Mouse (Mus musculus) stomach, embryonic 15.5 days (tissue): ENCODE measurements around the gene Hk1. TPM values are rescaled to one million over a fixed set of nuclear protein-coding genes. Genes with fewer than 3 reads are reported as not detected.
A peak's percentile ranks its signal among the peaks of the same experiment; 100 is the strongest.

Source experiments
- ATAC-seq: fragments of 200-750 bp; cut with Nextera tagmentation; 2 replicates; pipeline ENCODE4 v1.8.0; 2017; ENCODE audit warnings: low read depth, moderate number of reproducible peaks, moderate TSS enrichment; ENCODE audit not compliant: insufficient read depth, low FRiP score
- H3K27ac ChIP-seq: fragments of 300-500 bp; sonication (generic); 2 replicates; pipeline ENCODE4 v1.5.1; 2015; ENCODE audit warnings: mild to moderate bottlenecking, inconsistent platforms
- H3K27me3 ChIP-seq: fragments of 300-500 bp; sonication (generic); replicated peaks from 2 replicates; pipeline ENCODE4 v1.6.1; 2015; ENCODE audit warnings: inconsistent platforms
- H3K36me3 ChIP-seq: fragments of 300-500 bp; sonication (generic); 2 replicates; pipeline ENCODE4 v1.6.1; 2015; ENCODE audit warnings: inconsistent platforms
- H3K4me1 ChIP-seq: fragments of 300-500 bp; sonication (generic); 2 replicates; pipeline ENCODE4 v1.6.1; 2015; ENCODE audit warnings: inconsistent platforms
- H3K4me2 ChIP-seq: fragments of 300-500 bp; sonication (generic); 2 replicates; pipeline ENCODE4 v1.6.1; 2015; ENCODE audit warnings: mild to moderate bottlenecking, inconsistent platforms
- H3K4me3 ChIP-seq: fragments of 300-500 bp; sonication (generic); replicated peaks from 2 replicates; pipeline ENCODE4 v1.5.1; 2015; ENCODE audit warnings: inconsistent platforms
- H3K9ac ChIP-seq: fragments of 300-500 bp; sonication (generic); 2 replicates; pipeline ENCODE4 v1.6.1; 2015; ENCODE audit warnings: inconsistent platforms
- H3K9me3 ChIP-seq: fragments of 300-500 bp; sonication (generic); 2 replicates; pipeline ENCODE4 v1.6.1; 2016; ENCODE audit warnings: inconsistent platforms
- WGBS: fragments of 180-500 bp; shearing (Covaris S2); methylation state at CpG from one replicate; pipeline ENCODE4 v1.1.7; 2015; 5-methylcytosine and 5-hydroxymethylcytosine counted together
- polyA plus RNA-seq: library from polyadenylated mRNA; unstranded; fragments of >200 nt; fragmentation: Nextera tagmentation; extraction: Ambion mirVana; gene quantifications from 2 replicates; pipeline ENCODE4 v1.2.1, GENCODE M21; 2015

Gene Hk1
- polyA plus RNA-seq, 1 experiment from 2014 or later, result 45.8 TPM

DNA sequence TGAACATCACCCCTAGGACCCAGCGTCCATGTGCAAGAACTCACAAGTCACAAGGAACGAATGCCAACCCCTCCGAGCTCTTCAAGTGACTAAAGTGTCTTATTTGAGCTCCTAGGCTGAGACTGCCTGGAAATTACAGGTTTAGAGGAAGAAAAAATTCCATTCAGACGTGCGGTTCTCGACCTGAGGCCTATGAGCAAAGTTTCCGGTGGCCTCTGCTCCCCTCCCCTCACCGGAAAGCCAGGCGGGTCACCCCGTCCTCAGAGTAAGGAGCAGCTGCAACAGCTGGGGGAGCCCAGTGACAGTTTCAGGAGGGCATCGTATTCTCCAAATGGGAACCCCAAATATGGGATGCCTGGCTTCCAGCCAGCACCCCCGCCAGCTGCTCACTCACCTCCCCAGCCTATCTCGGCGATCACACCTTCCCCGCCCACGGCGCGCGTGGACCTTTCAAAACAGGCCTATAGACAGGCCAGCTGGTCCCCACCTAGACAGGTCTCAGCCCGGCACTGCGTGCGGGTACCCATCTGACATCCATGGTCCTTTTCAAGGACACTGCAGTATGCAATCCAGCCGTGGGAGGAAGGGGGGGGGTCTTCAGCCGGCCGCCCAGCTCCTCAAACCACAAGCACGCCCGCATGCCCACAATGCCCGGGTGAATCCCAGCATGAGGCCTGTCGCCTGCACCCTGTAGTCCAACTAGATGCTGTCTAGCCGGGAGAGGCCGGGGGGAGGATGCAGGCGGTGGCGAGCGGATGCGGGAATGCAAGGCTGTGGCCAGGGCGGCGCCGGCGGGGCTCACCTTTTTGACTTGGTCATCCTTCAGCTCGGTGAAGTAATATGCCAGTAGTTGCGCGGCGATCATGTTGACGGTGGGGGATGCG lies 40.3 kb downstream of the Hk1 start:
- Histone ChIP-seq H3K9ac (peak overlapping the region; percentile 26), H3K4me1 (peaks cover 33% of the 10 kb centered on the region)

DNA sequence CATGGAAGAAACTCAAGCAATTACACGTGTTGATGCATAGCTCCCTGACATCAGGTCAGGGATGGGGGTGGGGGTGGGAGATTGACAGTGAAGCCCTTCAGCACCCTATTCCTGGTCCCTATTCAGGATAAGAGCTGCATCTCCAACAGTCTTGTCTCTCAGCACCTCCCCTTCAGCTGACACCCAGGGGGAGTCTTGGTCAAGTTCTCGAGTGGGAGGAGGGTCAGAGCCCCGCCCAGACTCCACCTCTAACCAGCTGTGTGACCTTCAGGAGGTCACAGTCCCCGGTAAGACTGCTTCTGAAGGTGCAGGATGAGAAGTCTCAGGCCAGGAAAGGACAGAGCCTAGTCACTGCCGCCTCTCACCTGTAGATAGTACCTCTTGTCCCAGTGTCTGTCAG lies 41.1 kb downstream of the Hk1 start:
- 32% methylated on average over 5 of the region's 5 CpGs for WGBS
- Histone ChIP-seq H3K4me3 (peak overlapping the region; percentile 73), H3K9me3 (no peaks in the 10 kb centered on the region), H3K4me2 (peak overlapping the region; percentile 87), H3K4me1 (peaks cover 33% of the 10 kb centered on the region), H3K36me3 (no peaks in the 10 kb centered on the region), H3K27me3 (no peaks in the 10 kb centered on the region), H3K9ac (no peak overlapping the region), H3K27ac (peak overlapping the region; percentile 16; the same call in 1 of the 2 replicates)
- ATAC-seq, result no peak

More for the DNA sequence above, 40.3 kb downstream of the Hk1 start:
- Histone ChIP-seq H3K9me3 (no peaks in the 10 kb centered on the region), H3K27ac (peak overlapping the region; percentile 45), H3K27me3 (no peaks in the 10 kb centered on the region), H3K36me3 (no peaks in the 10 kb centered on the region), H3K4me3 (peak overlapping the region; percentile 73), H3K4me2 (peak overlapping the region; percentile 87)
- WGBS, result 3% methylated on average over 45 of the region's 45 CpGs
- ATAC-seq, result peak; percentile 7

DNA sequence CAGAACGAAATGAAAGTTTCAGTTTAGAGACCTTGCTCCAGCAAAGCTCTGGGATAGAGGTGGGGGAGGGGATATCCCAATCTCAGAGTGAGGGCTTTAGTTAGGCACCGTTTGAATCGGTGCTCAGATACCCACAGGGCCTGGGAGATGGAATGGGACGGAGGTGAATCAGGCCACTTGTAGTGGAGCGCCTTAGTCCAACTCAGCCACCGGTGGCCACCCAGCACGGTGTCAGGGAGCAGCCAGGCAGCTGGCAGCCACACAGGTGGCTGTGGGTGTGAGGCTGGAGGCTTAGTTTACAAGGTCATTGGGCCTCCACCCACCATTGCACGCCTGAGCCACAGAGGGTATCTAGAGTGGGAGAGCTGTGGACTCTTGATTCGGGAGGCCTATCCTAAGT lies 41.5 kb downstream of the Hk1 start:
- H3K4me1 ChIP-seq, result peaks cover 33% of the 10 kb centered on the region
- no peaks in the 10 kb centered on the region for H3K9me3 ChIP-seq
- no peaks in the 10 kb centered on the region for H3K27me3 ChIP-seq
- H3K9ac ChIP-seq, result no peak overlapping the region
- H3K27ac ChIP-seq, result peak overlapping the region; percentile 16; the same call in 1 of the 2 replicates
- H3K36me3 ChIP-seq, result no peaks in the 10 kb centered on the region
- ATAC-seq, result no peak
- H3K4me3 ChIP-seq, result no peak overlapping the region; the same call in 1 of the 2 replicates
- WGBS, result 47% methylated on average over 9 of the region's 9 CpGs
- H3K4me2 ChIP-seq, result peak overlapping the region; percentile 87

DNA sequence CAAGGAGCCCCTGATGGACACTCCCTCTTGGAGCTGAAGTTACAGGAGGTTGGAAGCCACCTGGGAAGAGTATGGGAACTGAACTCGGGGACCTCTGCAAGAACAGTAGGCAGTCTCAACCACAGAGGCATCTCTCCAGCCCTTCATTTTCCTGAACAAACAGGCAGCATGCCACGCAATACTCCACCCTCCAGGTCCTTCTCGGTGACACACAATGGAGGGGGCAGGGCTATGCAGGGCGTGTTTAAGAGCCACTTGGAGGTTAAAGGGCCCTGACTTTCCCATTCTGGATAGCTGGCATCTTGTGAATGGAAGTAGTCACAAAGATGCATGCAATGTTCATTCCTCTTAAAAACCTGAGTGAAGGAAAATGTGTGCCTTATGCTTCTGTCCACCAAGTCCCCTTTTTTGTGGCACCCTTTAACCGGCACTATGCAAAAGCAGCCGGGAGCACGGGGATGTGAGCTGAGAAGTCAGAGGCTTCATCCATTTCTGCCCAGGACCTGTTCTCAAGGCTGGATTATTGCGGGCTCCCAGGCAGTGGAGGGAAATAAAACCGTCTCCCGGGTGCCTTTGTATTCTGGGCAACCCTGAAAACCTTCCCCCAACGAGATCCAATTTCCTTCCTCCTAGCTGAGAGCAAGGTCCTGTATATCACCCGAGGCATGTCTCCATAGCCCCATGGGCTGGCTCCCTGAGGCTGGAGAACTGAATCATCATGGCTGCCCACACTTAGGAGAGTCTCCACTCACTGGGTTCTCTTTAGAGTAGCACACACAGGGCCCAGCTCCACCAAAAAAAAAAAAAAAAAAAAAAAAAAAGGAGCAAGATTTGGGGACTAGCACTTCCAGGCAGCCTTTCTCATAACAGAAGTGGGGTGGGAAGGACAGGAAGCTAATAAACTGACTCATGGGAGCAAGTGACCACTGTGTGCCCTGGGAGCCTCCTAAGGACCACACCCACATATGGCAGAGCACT lies 42.8 kb downstream of the Hk1 start:
- H3K27me3 ChIP-seq, result no peaks in the 10 kb centered on the region
- no peak overlapping the region for H3K4me2 ChIP-seq
- WGBS, result 39% methylated on average over 12 of the region's 12 CpGs
- H3K36me3 ChIP-seq, result no peaks in the 10 kb centered on the region
- no peaks in the 10 kb centered on the region for H3K9me3 ChIP-seq
- peak overlapping the region; percentile 68; the same call in 1 of the 2 replicates for H3K27ac ChIP-seq
- no peak overlapping the region for H3K4me3 ChIP-seq
- H3K9ac ChIP-seq, result no peak overlapping the region
- peaks cover 40% of the 10 kb centered on the region for H3K4me1 ChIP-seq
- no peak for ATAC-seq

DNA sequence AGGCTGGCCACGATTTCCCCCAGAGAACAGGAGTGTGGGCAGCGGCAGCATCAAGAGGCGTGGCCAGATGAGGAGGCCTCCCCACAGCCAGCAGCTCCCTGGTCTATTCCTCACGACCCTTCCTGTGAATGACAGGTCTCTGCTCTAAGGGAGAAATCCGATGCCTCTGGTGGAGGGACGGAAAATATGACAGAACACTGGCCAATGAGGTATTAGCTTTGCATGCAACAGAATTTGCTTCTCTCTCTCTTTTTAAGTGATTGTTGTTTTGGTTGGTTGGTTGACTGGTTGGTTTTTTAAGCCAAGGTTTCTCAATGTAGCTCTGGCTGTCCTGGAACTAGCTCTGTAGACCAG lies 44.3 kb downstream of the Hk1 start:
- Histone ChIP-seq H3K9me3 (no peaks in the 10 kb centered on the region), H3K4me3 (no peak overlapping the region), H3K36me3 (no peaks in the 10 kb centered on the region), H3K9ac (no peak overlapping the region), H3K27me3 (no peaks in the 10 kb centered on the region), H3K4me2 (no peak overlapping the region), H3K4me1 (peaks cover 37% of the 10 kb centered on the region), H3K27ac (no peak overlapping the region)
- 28% methylated on average over 6 of the region's 6 CpGs for WGBS
- no peak for ATAC-seq

DNA sequence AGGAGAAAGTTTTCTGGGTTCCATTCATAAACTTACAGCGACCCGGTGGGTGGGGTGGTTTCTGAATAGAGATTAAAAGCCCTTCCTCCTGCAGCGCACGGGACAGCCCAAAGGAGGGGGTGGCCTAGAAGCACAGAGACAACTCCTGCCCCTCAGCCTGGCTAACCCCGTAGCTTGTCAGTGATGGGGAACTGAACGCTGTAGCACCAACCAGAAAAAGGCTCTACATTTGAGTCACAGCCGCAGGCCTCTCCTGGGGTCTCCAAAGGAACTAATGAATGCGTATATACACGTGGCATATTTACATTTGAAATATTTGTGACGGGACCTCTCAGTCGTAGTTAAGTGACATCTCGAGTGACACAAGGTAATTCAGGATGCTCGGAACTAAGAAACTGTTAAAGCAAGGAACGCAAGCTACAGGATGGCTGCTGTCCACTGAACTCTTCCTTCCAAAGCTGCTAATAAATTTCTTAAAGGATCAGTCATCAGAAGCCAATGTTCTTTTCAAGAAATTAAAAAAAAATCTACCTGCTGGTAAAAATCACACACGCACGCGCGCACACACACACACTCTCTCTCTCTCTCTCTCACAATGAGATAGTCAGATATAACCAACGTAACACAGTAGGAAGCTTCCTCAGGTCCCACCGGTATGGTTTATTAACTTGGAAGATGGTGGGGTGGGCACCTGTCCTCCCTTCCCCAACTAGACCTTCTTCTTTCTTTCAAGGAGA lies 44.9 kb downstream of the Hk1 start:
- Histone ChIP-seq H3K27me3 (no peaks in the 10 kb centered on the region), H3K27ac (no peak overlapping the region), H3K4me1 (peaks cover 37% of the 10 kb centered on the region), H3K9me3 (no peaks in the 10 kb centered on the region), H3K4me2 (no peak overlapping the region), H3K9ac (no peak overlapping the region), H3K4me3 (no peak overlapping the region), H3K36me3 (no peaks in the 10 kb centered on the region)
- 58% methylated on average over 20 of the region's 20 CpGs for WGBS
- ATAC-seq, result no peak

DNA sequence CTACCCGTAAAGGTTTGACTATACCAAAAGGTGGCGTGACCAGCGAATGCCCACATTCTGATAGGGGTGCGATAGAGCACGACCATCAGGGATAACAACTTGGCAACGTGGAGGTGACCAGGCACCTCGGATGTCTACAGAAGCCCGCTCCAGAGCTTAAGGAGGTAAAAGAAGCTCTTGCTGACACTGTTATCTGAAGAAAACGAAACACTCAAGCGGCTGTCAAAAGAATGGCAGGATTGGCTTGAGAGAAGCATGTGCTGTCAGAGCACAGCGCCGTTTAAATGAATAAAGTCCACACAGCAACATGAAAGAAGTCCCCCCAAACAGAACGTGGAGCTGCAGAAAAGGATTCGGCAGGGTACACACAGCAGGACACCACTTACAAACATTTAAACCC lies 46.4 kb downstream of the Hk1 start:
- H3K27me3 ChIP-seq, result no peaks in the 10 kb centered on the region
- H3K4me3 ChIP-seq, result no peak overlapping the region
- no peaks in the 10 kb centered on the region for H3K9me3 ChIP-seq
- no peaks in the 10 kb centered on the region for H3K36me3 ChIP-seq
- no peak overlapping the region for H3K4me2 ChIP-seq
- H3K27ac ChIP-seq, result 0 out of 2 replicates have a peak overlapping the region, but pooled peaks have one; percentile 22
- no peak overlapping the region for H3K9ac ChIP-seq
- peaks cover 25% of the 10 kb centered on the region for H3K4me1 ChIP-seq
- no peak for ATAC-seq
- 76% methylated on average over 14 of the region's 14 CpGs for WGBS

DNA sequence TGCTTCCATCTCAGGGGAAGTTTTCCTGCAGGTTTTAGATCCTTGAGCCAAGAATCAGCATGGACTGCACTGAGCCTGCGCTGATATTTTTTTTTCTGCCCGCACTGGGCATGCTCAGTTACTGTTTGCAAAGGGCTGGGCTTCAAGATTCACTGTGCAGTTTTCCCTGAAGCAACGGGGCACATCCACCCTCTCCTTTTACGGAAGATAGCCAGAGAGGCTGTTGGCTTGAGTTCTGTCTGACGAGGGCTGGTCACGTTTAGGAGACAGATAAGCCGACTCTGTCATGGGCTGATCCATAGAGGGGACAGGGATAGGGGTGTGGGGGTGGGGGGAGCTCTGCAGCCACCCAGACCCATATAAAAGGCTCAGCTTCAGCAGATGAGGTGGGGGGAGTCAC lies 47.2 kb downstream of the Hk1 start:
- H3K27me3 ChIP-seq, result no peaks in the 10 kb centered on the region
- peak overlapping the region; percentile 11; the same call in 1 of the 2 replicates for H3K4me3 ChIP-seq
- no peak overlapping the region for H3K9ac ChIP-seq
- no peaks in the 10 kb centered on the region for H3K36me3 ChIP-seq
- no peaks in the 10 kb centered on the region for H3K9me3 ChIP-seq
- peak overlapping the region; percentile 45 for H3K4me2 ChIP-seq
- peak; percentile 75 for ATAC-seq
- 23% methylated on average over 7 of the region's 7 CpGs for whole genome bisulfite sequencing
- H3K27ac ChIP-seq, result peak overlapping the region; percentile 76
- H3K4me1 ChIP-seq, result peaks cover 23% of the 10 kb centered on the region

DNA sequence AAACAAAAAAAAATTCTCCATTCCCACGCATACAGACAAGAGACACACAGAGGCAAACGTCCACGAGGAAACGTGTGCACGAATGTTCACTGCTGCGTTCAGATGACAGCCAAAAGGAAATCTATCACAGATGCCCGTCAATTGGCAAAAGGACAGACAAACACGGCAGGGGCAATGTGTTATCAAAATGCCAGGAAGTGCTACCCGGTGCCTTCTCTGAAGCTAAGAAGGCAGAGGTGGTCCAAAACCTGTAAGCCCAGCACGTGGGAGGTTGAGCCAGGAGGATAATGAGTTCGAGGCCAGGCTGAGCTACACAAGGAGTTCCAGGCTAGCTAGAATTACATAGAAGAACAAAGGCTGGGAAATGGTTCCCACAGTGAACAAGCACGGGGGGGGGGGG lies 47.9 kb downstream of the Hk1 start:
- Histone ChIP-seq H3K9ac (no peak overlapping the region), H3K27ac (no peak overlapping the region), H3K4me1 (peaks cover 18% of the 10 kb centered on the region), H3K4me2 (peak overlapping the region; percentile 45; the same call in 1 of the 2 replicates), H3K9me3 (no peaks in the 10 kb centered on the region), H3K27me3 (no peaks in the 10 kb centered on the region), H3K36me3 (no peaks in the 10 kb centered on the region), H3K4me3 (no peak overlapping the region)
- ATAC-seq, result no peak
- 75% methylated on average over 12 of the region's 12 CpGs for WGBS

DNA sequence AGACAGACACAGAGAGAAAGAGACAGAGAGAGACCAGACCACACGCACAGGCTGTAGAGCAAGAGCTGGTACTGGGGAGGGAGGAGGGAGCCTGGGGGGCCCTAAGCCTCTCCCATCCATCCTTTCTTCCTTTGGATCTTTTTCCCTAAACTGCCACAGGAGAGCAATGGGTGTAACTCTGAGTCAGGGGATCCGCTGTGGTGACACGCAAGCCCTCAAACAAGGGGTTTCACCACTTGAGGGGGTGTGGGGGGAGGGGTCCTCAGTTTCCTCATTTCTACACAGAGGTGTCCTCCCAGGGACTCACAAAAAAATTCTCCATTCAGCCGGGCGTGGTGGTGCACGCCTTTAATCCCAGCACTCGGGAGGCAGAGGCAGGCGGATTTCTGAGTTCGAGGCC lies 48.4 kb downstream of the Hk1 start:
- H3K9me3 ChIP-seq, result no peaks in the 10 kb centered on the region
- H3K4me2 ChIP-seq, result no peak overlapping the region
- 86% methylated on average over 9 of the region's 9 CpGs for WGBS
- H3K4me3 ChIP-seq, result no peak overlapping the region
- no peak overlapping the region for H3K9ac ChIP-seq
- H3K36me3 ChIP-seq, result no peaks in the 10 kb centered on the region
- H3K27me3 ChIP-seq, result no peaks in the 10 kb centered on the region
- H3K4me1 ChIP-seq, result peaks cover 17% of the 10 kb centered on the region
- no peak overlapping the region for H3K27ac ChIP-seq
- no peak for ATAC-seq

DNA sequence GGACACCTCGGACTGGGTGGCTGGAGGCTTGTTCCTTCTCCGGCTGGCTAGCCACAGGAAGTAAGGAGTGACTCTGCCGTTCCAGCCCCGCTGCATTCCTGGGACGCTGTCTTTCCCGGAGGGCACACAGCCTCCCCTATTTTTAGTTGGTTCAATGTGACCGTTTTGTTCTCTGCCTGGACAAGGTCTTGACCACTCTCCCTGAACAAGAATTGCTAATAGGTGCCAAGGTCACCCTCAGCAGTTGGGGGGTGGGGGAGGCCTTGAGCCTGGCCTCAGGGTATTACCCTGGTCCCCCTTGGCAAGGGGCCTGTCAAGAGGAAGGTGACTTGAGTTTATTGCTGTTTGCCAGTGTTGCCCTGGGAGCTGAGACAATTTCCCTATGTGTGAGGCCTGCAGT lies 49.9 kb downstream of the Hk1 start:
- no peak overlapping the region for H3K27ac ChIP-seq
- H3K36me3 ChIP-seq, result no peaks in the 10 kb centered on the region
- H3K4me2 ChIP-seq, result no peak overlapping the region
- H3K27me3 ChIP-seq, result no peaks in the 10 kb centered on the region
- WGBS, result 58% methylated on average over 7 of the region's 7 CpGs
- 0 out of 2 replicates have a peak, but pooled peaks cover 11% of the 10 kb centered on the region for H3K4me1 ChIP-seq
- ATAC-seq, result no peak
- H3K9me3 ChIP-seq, result no peaks in the 10 kb centered on the region
- H3K9ac ChIP-seq, result no peak overlapping the region
- H3K4me3 ChIP-seq, result no peak overlapping the region
